Mouse (Mus musculus) G1E (cell line): ENCODE results near the gene Top2b.

Experiments used
- CTCF ChIP-seq: IDR thresholded peaks from 2 replicates; pipeline ENCODE4 v1.5.1; 2012; ENCODE audit warnings: low read depth, low read length, inconsistent platforms, mixed read lengths
- GATA1 ChIP-seq: IDR thresholded peaks from 2 replicates; pipeline ENCODE4 v1.6.1; 2012; ENCODE audit warnings: borderline replicate concordance, low read length, inconsistent platforms, mixed read lengths

GRCm38 (mm10) chr14:16432550-16432949 is 67.6 kb downstream of the Top2b start:
- no peak for TF ChIP-seq GATA1
- TF ChIP-seq CTCF, result no peak
